Mouse (Mus musculus): ENCODE data around the gene Ttll9.

Gene Ttll9

GRCm38 (mm10) chr2:152962091-152962793 lies at the start of gene Ttll9:
Ttll9 (plus strand) TSS chr2:152962485.
- DNase-seq (ENCODE audit: low spot score) = peak; percentile 60

- DNase-seq (ENCODE audit: low spot score) = no peak
Observed at GRCm38 (mm10) chr2:152913471-152913870, 48.8 kb upstream of the Ttll9 start.

DNA sequence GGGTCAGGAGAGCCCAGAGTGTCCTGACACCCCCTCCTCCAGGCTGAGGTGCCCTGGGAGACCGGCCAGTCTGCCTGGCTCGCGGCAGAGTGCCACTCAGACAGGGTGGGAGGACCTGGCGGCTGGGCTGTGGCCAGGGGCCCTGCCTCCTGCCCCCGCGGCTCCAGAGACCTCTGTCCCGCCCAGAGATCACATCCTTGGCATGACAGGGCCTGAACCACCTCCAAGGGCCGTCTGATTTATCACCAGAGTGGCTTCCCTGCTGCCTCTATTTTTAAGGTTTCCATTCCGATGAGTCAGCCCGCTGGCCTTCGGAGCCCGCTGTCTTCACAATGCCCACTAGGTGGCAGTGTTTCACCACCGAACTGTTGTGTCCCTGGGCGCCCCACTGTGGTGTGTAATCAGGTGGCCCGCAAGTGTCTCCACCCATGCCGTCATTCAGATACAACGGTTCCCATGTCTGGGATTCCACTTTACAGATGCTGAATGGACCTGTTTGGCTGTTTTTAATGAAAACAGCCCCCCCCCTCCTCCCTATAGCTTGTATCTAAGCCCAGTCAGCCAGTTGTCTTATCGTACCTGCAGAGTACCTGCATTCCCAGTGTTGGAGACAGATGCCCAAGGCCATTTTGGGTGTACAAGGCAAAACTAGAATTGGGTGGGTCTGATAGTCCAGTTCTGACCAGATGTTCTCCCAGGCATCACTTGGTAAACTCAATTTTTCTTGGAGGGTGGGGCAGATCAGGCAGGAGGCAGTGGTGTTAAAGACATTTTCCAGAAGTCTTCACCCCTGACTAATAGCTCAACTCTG lies 47.8 kb upstream of the Ttll9 start:
- DNase-seq (ENCODE audit: low spot score) = peak; percentile 82

GRCm38 (mm10) chr2:152915453-152915852 lies 46.8 kb upstream of the Ttll9 start:
- DNase-seq (ENCODE audit: low spot score) = no peak

- no peak for DNase-seq (ENCODE audit: low spot score)
Observed at GRCm38 (mm10) chr2:152916111-152916510, 46.2 kb upstream of the Ttll9 start.

- DNase-seq (ENCODE audit: low spot score) = no peak
Observed at GRCm38 (mm10) chr2:152917671-152918070, 44.6 kb upstream of the Ttll9 start.

- no peak for DNase-seq (ENCODE audit: low spot score)
Observed at GRCm38 (mm10) chr2:152922376-152922775, 39.9 kb upstream of the Ttll9 start.

DNA sequence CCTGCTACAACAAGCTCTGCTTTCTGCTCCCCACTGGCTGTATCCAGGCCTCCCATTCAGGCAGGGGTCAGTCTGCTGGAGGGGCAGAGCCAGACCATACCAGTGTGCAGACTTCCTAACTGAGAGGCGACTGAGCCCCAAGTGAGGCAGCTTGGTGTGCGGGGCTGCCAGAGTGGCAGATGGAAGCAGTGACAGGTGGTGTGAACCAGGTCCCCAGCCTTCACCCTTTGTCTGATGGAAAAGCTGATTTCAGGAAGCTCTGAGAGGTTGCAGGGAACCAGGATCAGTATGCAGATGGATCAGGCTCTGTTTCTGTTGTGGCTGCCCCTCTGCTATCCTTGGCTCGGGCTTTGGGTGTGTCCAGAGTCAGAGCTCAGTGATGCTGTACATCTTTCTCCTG lies 38.7 kb upstream of the Ttll9 start:
- DNase-seq (ENCODE audit: low spot score) = no peak

GRCm38 (mm10) chr2:152924128-152924527 lies 38.2 kb upstream of the Ttll9 start:
- DNase-seq (ENCODE audit: low spot score) = no peak

DNA sequence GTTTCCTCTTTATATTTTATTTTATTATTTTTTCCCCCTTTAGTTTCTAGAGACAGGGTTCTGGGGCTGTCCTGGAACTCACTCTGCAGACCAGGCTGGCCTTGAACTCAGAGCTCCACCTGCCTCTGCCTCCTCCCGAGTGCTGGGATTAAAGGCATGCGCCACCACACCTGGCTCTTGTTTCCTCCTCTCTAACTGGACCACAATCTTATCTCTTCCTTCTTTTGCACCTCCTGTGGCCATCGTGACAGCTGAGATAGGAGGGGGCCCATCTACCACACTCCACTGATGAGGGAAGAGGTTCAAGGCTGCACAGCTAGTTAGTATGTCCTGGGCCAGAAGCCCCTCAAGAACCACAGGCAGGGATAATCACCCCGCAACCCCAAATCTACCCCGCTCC lies 37.7 kb upstream of the Ttll9 start:
- DNase-seq (ENCODE audit: low spot score) = no peak

DNA sequence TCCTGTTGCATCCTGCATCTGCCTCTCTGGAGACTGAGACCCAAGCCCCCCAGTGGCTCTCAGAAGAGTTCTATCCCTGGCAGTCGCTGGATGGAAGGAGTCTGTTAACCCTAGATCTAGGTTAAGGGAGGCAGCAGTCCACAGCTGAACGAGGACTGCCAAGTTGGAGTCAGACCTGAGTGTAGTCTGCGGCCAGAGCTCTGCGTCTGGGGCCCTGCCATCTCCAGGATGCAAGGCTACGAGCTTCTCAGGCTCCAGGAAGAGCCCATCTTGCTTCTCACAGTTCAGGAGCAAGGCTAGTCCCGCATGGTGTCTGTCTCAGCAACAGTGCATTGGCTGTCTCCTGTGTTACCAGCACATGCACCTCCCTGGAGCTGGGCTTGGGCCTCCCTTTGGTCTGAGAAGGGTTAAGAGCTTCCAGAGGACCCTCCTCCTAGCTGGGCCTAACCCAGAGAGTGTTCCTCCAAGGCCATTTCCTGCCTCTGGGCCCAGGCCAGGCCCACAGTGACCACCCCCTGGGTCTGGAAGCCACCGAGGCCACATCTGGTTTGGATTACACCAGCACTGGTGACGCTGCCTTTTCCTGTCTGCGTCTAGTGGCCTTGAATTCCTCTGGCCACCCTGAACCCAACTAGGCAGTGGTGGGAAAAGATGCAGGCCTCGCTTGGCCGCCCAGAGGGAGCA lies 37.0 kb upstream of the Ttll9 start:
- DNase-seq (ENCODE audit: low spot score) = peak; percentile 61

- no peak for DNase-seq (ENCODE audit: low spot score)
Observed at GRCm38 (mm10) chr2:152926896-152927295, 35.4 kb upstream of the Ttll9 start.

DNA sequence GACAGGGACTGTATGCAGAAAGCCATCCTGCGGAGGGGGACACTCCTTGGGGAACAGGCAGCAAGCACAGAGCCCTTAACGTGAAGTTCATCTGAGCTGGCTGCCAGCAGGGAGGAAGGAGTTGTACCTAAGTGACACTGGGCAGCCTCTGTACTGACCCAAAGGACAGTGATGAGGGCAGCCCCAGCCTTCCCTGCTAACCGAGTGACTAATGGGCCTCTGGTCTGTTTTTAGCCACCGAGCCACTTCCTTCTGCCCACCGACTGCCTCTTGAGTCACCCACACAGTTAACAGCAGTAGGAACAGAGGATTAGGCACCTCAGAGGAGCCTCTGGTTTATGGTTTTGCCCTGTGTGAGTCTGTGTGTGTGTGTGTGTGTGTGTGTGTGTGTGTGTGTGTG lies 34.9 kb upstream of the Ttll9 start:
- no peak for DNase-seq (ENCODE audit: low spot score)

- peak; percentile 32 for DNase-seq (ENCODE audit: low spot score)
Observed at GRCm38 (mm10) chr2:152928219-152928987, 33.9 kb upstream of the Ttll9 start.

- no peak for DNase-seq (ENCODE audit: low spot score)
Observed at GRCm38 (mm10) chr2:152928988-152929370, 33.3 kb upstream of the Ttll9 start.

DNA sequence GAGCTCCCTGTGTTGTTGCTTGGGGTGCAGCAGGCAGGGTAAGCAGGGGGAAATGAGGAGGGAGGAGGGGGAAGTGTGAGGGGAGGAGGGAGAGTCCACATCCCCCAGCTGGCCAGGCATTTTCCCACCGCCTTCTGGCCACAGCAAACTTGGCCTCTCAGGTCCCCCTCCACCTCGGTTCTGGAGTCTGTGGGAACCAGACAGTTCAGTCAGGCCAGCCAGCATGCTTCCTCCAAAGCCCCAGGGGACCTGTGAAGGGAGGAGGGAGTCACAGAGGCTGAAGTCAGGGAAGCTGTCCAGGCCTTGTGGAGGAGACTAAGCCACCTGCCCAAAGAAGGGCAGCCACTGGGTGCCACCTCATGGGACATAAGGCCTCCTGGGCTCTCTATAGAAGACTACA lies 32.0 kb upstream of the Ttll9 start:
- no peak for DNase-seq (ENCODE audit: low spot score)

DNA sequence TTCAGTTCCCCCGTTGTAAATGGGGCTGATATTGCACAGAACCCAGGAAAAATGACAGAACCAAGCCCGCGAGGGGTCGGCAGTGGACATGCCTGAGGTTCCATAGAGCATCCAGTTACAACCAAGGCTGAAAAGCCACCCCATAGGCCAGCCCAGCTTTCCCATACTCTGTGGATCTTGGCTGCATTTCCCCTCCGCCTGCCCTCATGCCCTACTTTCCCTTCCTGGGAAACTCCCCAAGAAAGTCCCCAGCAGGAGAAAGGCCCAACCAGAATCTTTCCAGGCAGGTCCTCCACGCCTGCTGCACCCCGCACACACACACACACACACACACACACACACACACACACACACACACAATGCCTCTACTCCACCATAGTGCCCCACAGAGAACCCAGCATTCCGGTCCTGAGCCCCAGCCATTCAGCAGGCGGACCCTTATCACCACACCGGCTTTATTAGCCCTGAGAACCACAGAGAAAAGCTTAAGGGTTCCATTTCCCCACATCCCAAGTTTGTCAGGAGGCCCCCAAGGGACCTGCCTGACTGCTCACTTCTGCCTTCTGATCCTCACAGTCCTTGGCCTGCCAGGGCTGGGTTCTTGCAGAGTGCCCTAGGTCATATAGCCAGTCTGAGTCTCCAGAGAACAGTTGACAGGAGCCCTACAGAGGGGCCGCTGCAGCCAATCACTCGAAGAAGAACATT lies 30.7 kb upstream of the Ttll9 start:
- DNase-seq (ENCODE audit: low spot score) = no peak

DNA sequence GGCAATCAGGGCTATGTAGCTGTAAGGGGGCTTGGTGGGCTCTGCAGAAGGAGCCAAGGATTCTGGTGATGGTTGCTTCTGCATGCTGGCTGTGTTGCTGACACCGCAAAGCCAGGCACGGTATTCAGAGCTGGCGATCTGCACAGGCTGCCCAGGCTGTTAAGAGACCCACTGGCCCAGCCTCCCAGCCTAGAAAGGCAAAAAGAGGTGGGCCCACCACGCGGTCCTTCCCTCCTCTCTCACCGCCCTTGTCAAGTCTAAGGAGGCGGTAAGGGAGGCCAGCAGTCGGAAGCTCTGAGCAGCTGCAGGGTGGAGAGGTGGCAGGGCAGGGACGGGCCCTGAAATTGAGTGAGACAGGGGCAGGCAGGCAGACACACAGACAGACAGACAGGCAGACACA lies 29.2 kb upstream of the Ttll9 start, which contains the start of gene Foxs1:
TSS of gene Foxs1 (minus strand) at position 161 of the 400 bp plus-strand sequence.
- peak; percentile 48 for DNase-seq (ENCODE audit: low spot score)

- peak; percentile 60 for DNase-seq (ENCODE audit: low spot score)
Observed at GRCm38 (mm10) chr2:152933614-152934013, 28.7 kb upstream of the Ttll9 start.

- no peak for DNase-seq (ENCODE audit: low spot score)
Observed at GRCm38 (mm10) chr2:152939846-152940245, 22.4 kb upstream of the Ttll9 start.

- no peak for DNase-seq (ENCODE audit: low spot score)
Observed at GRCm38 (mm10) chr2:152941106-152941505, 21.2 kb upstream of the Ttll9 start.

All from ovary, postnatal 36 days (tissue).